Mouse (Mus musculus) kidney, adult 11 months (tissue): ENCODE measurements around the gene Smarcb1.

ENCODE experiments used
- DNase-seq: peaks from one replicate; pipeline ENCODE4 v3.0.0; 2022

Gene Smarcb1

DNA sequence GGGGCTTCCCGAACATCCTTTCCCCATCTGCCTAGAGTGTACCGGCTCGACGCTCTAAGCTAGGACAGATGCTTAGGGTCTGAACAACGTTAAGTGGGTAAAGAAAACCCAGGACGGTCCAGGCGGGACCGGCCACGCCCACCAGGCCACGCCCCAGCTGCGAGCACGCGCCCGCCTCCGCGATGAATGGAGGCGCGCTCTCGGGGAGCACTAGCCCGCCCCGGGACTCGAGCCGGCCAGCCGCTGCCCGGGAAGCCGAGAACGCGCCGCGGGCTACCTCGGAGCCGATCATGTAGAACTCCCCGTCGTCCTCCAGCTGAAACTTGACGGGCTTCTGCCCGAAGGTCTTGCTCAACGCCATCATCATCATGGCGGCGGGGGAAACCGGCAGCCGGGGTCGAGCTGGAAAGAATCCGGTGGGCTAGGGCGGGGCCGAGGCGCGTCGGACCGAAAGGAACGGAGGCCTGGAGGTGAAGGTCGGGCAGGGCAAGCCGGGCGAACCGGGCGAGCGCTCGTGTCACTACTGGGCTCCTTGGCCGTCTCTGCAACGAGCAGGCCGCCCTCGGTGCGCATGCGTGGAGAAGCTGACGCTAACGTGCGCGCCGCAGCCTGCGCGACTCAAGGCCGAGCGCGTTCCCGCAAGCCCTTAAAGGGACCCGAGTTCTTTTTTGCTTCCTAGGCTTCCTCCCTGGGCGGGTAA, at the start of gene Smarcb1:
Smarcb1 (minus strand) TSS at position 592 of the 700 bp plus-strand sequence.
- DNase-seq, result peak; percentile 95

DNA sequence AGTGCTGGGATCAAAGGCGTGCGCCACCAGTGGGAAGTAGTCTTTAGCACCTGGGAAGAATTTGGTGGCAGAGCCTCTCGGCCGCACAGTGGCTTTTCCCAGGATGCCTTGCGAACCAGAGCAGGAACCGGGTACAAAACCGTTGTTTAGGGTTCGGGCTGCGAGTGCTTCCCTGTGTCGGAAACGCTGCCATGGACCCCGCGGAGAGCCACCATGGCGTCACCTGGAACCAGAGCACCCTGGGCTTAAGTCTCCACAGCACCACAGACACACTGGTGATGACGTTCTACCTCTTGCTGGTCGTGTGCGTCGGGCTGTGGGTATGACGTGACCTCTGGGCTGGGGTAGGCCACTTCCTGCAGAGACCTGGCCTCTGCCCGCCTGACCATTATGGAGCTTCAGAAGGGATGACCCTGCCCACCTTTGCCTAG, 33.0 kb upstream of the Smarcb1 start, which contains the start of gene Gm5134:
Gm5134 (plus strand) TSS at position 134 of the 431 bp plus-strand sequence.
- DNase-seq, result no peak

DNA sequence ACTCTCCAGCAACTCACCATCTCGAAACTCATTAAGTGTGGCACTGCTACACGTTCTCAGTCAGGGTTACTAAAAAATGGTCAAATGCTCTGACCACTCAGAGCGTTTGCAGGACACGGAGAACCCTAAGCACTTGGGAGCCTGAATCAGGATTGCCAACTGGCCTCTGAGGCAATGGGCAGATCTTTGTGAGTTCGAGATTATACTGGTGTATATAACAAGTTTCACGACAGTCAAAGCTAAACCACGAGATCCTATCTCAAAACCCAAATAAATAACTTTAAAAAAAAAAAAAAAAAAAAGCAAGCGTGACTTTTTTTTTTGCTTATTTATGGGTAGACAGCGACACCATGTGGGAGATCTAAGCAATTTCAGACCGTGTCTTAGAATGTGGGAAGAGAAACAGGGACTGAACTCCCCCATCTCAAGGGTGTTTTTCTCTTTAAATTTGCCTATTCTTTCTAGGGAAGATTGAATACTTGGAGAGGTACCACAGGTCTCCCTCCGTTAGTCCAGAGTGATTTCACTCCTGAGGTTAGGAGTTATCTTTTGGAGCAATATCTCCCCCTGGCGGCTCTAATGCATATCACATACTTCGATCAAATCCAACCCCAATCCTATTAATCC, 30.1 kb upstream of the Smarcb1 start:
- DNase-seq, result no peak

DNA sequence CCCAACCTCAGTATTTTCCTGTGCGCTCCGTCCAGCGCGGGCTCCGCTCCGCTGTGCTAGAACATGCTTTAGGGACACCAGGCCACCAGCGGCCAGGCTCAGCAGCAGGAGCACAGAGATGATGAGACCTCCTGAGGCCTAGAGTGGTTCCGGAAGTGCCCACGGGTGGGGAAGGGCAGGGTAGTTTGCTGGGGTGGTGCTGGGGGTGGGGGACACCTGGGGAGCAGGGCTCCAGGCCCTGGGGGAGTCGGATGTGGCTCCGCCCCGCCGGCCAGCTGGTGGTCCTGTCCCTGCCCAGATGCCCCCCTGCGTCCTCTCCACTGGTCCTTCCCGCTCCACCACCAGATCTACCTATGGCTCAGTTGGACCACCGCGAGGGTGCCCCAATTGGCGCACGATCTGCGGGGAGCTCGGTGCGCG, 29.4 kb upstream of the Smarcb1 start:
- no peak for DNase-seq

DNA sequence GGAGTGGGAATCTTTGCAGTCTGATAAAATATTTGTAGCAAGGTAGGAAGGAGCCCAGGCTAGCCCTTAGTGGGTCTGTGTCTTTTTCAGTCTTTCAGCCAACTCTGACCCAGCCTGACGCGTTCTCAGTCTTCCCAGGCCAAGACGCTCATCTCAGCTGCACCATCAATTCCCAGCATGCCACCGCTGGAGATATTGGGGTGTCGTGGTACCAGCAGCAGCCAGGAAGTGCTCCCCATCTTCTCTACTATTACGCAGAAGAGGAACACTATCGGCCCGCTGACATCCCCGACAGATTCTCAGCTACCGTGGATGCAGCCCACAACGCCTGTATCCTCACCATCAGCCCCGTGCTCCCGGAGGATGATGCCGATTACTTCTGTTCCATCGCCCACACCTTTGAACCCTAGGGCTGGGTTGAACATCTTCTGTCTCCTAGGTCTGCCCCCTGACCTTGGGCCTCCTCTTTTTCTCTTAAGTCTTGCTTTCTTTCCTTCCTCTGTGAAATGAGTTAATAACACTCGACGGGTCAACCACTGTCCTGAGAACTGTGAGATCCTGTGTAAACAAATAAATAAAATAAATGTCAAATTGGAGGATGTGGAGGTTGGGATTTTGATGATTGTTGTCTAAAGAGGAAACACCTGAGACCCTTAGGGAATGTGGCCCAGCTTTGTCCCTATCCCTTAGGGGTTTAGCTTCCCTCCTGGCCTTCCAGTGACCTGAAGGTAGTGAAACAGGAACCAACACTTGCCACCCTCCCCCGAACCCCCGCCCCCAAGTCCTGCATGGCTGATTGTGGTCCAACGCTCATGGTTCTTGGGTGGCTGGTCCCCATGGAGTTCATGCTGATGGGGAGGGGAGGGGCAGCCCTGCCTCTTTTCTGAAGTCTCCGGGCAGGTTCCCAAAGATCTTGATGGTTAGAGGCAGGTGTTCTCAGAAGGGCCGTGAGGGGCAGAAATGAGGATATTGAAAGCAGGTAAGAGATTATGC, 27.9 kb upstream of the Smarcb1 start:
- DNase-seq, result no peak

DNA sequence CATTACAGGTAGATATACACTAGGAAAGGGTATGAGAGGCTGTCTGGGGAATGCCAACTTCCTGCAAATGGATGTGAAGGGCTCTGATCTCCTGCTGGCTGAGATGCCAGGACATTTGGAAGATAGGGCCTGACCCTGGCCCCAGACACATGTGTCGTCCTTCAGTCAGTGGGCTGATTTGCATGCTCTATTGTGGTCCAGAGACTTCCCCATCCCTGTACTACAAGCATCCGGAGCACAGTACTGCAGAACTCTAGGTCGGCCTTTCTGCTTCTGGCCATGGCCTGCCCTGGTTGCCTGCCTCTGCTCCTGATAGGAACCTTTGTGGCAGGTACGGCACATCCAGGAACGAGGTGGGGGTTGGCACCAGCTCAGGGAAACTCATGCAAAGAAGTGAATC, 26.7 kb upstream of the Smarcb1 start:
- no peak for DNase-seq

DNA sequence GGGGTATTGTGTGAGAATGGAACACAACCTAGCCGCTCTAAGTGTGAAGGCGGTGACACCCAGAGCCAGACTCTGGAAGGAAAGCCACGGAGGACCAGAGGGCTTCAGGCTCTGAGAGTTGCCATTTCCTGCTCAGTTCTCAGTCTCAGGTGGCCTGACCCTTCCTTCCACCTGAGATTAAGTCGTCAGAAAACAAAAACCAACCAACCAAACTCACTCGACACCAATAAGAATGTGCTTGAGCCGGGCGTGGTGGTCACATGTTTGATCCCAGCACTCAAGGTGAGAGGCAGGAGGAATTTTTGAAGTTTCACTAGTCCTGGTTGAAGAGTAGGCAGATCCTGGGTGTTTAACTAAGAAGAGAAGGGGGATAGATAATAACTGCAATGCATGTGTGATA, 24.5 kb upstream of the Smarcb1 start:
- no peak for DNase-seq

DNA sequence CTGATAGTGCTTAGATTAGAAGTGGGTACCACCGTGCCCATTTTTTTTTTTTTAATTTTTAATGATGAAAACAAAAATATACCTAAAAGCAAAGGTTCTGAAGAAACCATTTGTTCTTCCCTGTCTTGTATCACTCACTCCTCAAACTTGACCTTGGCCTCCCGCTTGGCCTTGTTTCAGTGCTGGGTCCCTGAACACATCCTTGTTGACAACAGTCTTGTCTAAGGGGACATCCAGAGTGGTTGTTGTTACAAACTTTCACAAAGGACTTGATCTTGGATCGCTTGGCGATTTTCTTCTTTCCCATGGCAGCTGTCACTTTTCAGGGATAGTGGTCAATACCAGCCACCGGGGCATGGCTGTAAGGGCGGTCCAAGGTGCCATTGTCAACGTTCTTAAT, 23.8 kb upstream of the Smarcb1 start:
- DNase-seq, result no peak

DNA sequence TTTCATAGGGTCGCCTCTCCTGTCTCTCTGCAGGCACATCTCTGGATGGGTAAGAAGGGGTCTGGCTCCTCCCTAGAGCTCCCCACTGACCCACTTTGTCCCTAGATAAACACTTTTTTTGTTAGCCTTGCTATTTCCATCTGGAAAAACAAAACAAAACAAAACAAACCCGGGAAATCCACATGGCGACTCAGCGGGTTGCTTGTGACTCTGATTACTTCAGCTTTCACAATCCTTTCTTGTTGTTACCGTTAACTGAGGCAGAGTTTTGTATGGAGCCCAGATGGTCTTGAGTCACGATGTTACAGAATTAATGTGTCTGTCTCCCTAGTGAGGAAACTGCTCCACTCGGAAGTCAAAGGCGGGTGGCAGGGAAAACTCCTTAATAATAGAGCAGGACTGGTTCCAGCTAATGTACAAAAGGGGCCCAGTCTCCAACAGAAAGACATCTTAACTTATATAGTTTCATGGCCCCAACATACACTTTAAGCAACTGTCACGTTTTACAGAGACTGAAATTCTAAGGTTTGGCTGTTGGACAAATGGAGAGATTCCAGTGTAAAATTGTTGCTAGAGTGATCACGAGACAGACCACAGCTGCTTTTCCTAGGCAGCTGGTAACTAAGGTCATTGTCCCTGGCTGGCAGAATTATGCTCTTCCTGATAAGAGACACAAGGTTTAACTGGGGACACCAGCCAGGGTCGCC, 22.8 kb upstream of the Smarcb1 start:
- no peak for DNase-seq

DNA sequence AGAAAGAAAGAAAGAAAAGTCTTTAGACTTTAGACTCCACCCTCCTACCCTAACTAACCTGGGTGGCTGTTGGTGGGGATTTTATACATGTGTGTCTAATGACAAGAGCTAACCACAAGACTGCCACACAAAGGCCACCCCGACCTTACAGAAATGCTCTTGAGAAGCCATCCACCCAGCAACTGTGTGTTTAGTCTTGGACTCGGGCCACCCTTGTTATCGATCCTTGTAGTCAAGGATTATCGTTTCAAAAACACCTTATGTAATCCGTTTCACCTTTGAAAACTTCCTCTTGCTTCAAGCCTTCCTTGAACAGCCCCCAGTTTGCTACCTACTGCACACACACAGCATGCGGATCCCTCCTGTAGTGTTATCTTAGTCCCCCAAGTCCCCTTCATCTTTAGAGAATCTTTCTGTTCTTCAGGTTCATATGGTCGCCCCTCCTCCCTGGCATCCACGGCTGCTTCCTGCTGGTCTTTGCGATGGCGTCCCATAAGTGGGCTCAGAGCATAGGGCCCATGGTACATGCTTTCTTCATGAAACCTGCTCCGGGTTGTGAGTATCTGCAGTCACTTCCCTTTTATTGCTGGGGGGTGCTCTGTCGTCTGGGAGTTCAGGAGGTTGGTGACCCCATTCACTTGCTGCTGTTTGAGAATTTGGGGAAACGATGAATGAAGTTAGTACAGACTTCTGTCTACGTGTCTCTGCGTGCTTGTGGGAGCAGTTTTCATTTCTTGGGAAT, 21.5 kb upstream of the Smarcb1 start, which contains the start of gene Vpreb3:
Vpreb3 (plus strand) TSS at position 322 of the 742 bp plus-strand sequence.
- no peak for DNase-seq

DNA sequence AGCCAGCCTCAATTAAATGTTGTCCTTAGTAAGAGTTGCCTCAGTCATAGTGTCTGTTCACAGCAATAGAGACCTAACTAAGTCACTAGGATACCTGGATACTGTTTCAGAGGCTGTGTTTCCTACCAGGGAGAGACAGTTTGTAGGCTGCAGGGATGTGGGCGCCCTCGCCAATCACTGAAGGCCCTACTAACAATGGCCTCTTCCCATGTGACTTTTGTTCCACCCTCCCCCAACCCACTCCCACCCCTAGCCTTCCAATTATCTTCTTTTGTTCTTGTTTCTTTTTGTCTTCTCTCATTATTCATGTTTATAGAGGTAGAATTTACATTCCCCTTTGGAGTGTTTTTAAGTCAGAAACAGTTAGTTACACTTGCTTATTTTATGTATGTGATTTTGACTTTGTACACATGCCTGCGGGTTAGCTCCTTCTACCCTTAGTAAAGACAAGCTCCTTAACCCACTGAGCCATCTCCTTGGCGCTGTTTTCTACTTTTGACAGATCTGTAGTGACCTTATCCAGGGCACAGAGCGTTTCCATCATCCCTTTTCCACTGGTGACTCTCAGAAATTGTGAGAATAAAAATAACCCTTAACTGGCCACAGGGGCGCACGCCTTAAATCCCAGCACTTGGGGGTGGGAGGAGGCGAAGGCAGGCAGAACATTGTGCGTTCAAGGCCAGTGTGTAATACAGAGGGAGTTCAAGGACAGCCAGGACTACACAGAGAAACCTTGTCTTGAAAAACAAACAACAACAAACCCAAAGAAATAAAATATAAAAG, 19.8 kb upstream of the Smarcb1 start:
- DNase-seq, result no peak

DNA sequence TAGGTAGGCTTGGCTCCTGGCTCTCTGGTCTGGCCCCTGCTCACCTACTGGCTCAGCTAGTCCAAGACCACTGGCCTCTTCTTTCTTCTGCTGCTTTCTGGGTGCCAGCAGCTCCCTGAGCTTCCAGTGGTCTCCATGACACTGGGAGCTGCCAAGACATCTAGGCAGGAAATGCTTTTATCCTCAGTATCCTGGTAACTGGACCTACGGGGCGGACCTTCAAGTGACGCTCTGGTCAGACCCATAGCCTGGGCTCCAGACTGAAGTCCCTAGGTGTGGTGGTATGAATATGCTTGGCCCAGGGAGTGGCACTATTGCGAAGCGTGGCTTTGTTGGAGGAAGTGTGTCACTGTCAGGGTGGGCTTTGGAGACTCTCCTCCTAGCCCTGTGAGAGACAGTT, 19.1 kb upstream of the Smarcb1 start, which contains the start of gene Gm867:
Gm867 (minus strand) TSS at position 153 of the 400 bp plus-strand sequence.
- no peak for DNase-seq

DNA sequence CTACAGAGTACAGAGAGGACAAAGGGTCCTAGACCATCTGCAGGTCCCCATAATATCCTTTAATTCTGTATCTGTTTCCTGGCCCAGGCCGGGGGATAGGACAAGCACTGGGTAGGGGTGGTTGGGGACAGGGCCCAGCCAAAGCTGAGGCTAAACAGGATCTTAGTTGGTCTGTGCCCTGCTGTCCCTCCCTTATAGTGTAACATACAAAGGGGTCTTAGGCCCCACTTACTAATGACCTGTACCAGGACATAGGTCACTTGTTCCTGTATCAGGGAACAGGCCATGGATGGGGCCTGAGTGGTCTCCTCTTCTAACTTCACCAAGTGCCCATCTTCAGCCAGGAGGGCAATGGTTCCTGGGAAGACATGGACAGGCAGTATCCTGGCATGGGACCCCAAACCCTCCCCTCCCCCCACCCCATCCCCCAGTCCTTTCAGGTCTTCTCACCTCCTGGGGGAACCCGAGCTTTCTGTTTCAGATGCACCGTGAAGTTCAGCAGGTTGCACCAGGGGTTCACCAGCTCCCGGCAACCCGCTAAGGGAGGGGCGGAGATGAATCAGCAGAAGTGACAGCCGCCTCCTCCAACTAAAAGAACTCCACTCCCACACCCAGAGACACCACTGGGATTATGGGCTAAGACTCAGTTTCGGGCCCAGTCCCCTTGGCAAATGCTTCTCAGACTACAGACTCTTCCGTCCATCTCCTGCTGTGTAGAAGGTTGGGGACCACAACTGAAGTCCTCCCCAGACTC, 18.2 kb upstream of the Smarcb1 start:
- no peak for DNase-seq

DNA sequence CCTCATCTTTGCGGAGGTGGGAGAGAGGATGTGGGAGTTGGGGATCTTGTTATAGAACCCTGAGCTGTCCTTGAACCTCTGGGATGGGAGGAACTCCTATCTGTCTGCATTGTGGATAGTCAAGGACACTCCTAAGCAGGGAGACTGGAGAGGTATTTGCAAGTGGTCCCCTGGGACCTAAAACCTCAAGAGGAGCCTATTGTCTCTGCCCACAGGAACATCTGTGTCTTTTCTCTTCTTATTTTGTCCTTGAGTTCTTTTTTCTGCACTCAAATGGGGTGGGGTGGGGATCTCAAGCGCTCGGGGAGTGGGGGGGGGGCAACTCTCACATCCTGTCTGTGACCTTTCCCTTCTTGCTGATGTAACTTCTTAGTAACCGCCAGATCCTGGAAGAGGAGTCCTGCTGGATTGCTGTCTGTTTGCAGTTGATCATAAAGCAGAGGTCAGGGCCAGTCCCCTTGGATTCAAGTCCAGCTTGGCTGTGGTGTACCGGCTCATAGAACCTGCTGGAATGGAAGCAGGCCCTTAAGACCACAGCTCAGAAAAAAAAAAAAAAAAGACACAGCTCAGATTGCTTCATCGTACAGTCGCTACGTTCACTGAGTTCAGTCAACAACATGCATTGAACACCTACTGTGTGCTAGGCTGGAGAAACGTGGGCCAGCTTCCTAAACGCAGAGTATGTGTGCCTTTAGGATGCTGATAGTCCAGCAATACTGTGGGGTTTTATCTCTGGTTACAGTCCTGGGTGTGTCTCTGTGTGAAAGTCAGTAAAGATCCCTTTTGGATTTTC, 16.6 kb upstream of the Smarcb1 start:
- no peak for DNase-seq

DNA sequence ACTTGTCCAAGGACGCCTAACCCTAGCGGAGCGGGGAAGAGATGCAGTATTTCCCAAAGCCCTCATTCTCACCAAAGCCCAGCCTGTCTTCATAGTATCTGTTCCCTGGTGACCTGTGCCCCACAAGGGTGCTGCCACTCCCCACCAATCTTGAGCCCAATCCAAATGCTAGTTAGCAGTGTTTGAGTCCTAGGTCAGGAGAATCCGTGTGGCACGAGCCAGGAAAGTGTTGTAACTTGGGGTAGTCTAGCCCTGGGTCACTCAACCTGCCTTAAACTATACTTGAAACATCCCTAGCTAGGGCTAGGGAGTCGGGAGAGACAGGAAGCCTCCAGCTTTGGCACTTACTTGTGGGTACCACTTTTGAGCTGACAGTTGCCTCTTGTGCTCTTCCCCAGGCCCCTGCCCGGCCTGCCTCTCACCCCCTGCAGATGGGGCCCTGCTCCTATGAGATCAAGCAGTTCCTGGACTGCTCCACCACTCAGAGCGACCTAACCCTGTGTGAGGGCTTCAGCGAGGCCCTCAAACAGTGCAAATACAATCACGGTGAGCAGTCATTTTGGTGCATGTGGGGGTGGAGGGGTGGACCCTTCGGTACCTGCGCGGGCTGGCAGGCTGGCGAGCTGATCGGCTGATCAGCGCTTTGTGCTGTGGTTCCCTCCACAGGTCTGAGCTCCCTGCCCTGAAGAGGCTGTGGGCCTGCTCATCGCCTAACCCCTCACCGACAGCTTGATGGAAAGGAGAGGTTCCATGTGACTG, 15.7 kb upstream of the Smarcb1 start:
- no peak for DNase-seq

DNA sequence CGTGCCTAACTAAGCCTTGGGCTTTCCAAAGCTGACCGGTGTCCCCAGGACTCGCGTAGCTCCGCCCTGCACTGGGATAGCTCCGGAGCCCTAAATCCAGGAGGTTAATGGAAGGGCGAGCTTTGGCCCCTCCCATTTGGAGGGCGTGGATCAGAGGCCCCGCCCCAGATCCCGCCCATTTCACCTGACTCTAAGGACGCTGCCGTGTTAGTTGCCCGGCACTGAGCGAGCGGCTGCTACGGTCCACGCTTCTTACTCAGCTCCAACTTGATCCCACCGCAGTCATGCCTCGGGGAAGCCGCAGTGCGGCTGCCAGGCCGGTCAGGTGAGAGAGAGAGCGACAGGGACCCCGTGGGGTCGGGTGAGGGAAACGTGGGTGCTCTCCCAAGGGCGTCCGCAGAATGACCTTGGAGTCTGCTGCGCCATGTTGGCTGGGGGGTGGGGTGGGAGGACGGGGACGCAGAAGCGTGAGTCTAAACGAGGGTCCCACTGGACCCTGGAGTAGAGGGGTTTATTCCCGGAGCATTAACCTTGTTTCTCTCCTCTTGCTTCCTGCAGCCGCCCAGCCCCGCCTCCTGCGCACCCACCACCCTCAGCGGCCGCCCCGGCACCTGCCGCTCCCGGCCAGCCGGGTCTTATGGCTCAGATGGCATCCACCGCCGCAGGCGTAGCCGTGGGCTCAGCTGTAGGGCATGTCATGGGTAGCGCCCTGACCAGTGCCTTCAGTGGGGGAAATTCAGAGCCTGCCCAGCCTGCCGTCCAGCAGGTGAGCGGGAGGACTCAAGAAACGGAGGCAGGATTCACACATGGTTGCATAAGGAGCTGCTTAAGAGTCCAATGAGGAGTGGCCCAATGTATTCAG, 14.5 kb upstream of the Smarcb1 start, which contains the start of gene Mmp11:
Mmp11 (minus strand) TSS at position 817 of the 862 bp plus-strand sequence.
- DNase-seq, result peak; percentile 92

DNA sequence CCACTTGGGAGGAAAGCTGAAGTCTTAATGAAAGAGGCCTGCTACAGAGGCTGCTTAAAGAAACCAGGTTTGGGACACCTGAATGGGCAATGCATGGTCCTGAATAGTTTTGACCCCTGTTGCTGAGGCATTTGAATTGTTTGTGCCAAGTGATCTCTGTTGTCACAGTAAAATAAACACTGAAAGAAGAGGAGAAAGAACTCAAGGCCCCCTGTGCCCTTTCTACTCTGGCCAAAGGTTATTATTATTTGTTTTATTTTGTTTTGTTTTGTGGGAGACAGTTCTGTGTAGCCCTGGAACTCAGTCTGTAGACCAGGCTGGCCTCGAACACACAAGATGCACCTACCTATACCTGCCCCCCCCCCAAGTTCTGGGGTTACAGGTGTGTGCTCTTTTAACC, 13.6 kb upstream of the Smarcb1 start:
- no peak for DNase-seq
